Comparison of ENCODE assay signal across 8 mouse cellular contexts in the genomic region with DNA sequence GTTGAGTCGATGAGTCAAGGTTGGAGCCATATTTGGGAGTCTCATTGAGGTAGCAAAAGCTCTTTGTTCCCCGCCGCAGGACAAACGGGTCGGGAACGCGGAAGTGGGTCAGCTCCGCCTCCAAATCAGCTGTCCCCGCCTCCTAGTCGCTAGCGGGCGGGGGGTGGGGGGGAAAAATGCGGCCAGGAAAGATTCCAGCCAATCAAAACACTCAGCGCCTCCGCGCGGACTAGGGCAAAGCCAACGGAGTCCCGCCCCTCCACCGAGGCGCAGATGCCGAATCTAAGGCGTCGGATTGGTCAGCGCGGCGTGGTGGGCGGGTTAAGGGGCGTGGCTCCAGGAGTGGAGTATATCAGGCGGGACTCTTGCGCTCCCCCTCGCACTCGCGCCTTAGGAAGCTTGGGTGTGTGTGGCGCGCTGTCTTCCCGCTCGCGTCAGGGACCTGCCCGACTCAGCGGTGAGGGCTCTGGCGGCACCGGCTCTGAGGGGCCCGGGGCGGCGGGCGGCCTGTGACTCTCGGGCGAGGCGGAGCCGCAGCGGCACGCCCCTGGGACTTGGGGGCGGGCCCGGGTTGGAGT. TPM values are rescaled to one million over a fixed set of nuclear protein-coding genes. Genes with fewer than 3 reads are reported as not detected.
DNase-seq lines count a peak whose midpoint lies in the region; ATAC-seq and TF ChIP-seq lines count a peak whose summit lies in the region.

No protein-coding gene starts in this region.

- H3K4me1 ChIP-seq in forebrain, embryonic 14.5 days (ENCODE audit: control insufficient read depth, insufficient read depth, low read length), result peaks cover 37% of the 10 kb centered on the region
- peaks cover 60% of the 10 kb centered on the region for H3K4me1 ChIP-seq in liver, postnatal 0 days (ENCODE audit: insufficient read depth)
- peaks cover 78% of the 10 kb centered on the region for H3K4me1 ChIP-seq in neural tube, embryonic 13.5 days (replicated peaks)

- under 1% methylated on average over 53 of the region's 55 CpGs for WGBS in forebrain, embryonic 14.5 days
- 2% methylated on average over 49 of the region's 55 CpGs for WGBS in liver, postnatal 0 days (ENCODE audit: insufficient replicate concordance)
- WGBS in neural tube, embryonic 13.5 days, result under 1% methylated on average over 53 of the region's 55 CpGs

- H3K4me3 ChIP-seq in forebrain, embryonic 14.5 days (ENCODE audit: low read depth, low read length), result peak overlapping the region; percentile 93
- peak overlapping the region; percentile 71 for H3K4me3 ChIP-seq in liver, postnatal 0 days (ENCODE audit: low read depth, low read length)
- H3K4me3 ChIP-seq in neural tube, embryonic 13.5 days, result peak overlapping the region; percentile 90

- no peak for TF ChIP-seq EP300 in liver, postnatal 0 days (IDR thresholded peaks at IDR 0.05; ENCODE audit: low read depth)

- intact Hi-C loops in heart, postnatal 14 days (cut with DNase I), result no loop called here

- H3K27ac ChIP-seq in forebrain, embryonic 14.5 days (ENCODE audit: low read depth, low read length), result peak overlapping the region; percentile 98
- peak overlapping the region; percentile 99 for H3K27ac ChIP-seq in liver, postnatal 0 days (ENCODE audit: low read depth)
- H3K27ac ChIP-seq in neural tube, embryonic 13.5 days (replicated peaks), result peak overlapping the region; percentile 99

- peak; percentile 98 for DNase-seq in ES-CJ7 (ENCODE audit: low read depth, low spot score)
- peak; percentile 99 for DNase-seq in cerebellum, adult 11 months
- peak; percentile 100 for DNase-seq in forebrain, embryonic 14.5 days (ENCODE audit: low spot score)
- peak; percentile 98 to 99 for DNase-seq in heart, postnatal 14 days
- DNase-seq in layer of hippocampus, adult 11-12 months (ENCODE audit: low spot score), result peak; percentile 98
- DNase-seq in liver, postnatal 0 days, result peak; percentile 99
- DNase-seq in telencephalon, adult 2 months (ENCODE audit: low read depth, low spot score), result peak; percentile 98

- peaks cover 33% of the 10 kb centered on the region for H3K36me3 ChIP-seq in forebrain, embryonic 14.5 days (ENCODE audit: control insufficient read depth, insufficient read depth, low read length)
- peaks cover 25% of the 10 kb centered on the region for H3K36me3 ChIP-seq in liver, postnatal 0 days (replicated peaks; ENCODE audit: insufficient read depth, low read length)
- peaks cover 27% of the 10 kb centered on the region for H3K36me3 ChIP-seq in neural tube, embryonic 13.5 days

- TF ChIP-seq CTCF in liver, postnatal 0 days (IDR thresholded peaks at IDR 0.05; ENCODE audit: low read depth), result no peak

- H3K9me3 ChIP-seq in forebrain, embryonic 14.5 days (replicated peaks; ENCODE audit: control insufficient read depth, low read length), result no peaks in the 10 kb centered on the region
- no peaks in the 10 kb centered on the region for H3K9me3 ChIP-seq in liver, postnatal 0 days (ENCODE audit: low read length)
- no peaks in the 10 kb centered on the region for H3K9me3 ChIP-seq in neural tube, embryonic 13.5 days

- peak; percentile 93 for ATAC-seq in forebrain, embryonic 14.5 days
- peak; percentile 87 for ATAC-seq in liver, postnatal 0 days
- peak; percentile 90 for ATAC-seq in neural tube, embryonic 13.5 days (ENCODE audit: low read depth)

- H3K27me3 ChIP-seq in forebrain, embryonic 14.5 days (replicated peaks; ENCODE audit: control insufficient read depth, insufficient read depth, low read length), result no peaks in the 10 kb centered on the region
- no peaks in the 10 kb centered on the region for H3K27me3 ChIP-seq in liver, postnatal 0 days (ENCODE audit: insufficient read depth, low read length)
- no peaks in the 10 kb centered on the region for H3K27me3 ChIP-seq in neural tube, embryonic 13.5 days

- H3K9ac ChIP-seq in forebrain, embryonic 14.5 days (ENCODE audit: low read length), result peak overlapping the region; percentile 99
- H3K9ac ChIP-seq in liver, postnatal 0 days (replicated peaks), result peak overlapping the region; percentile 96
- peak overlapping the region; percentile 100 for H3K9ac ChIP-seq in neural tube, embryonic 13.5 days

- peak overlapping the region; percentile 85 for H3K4me2 ChIP-seq in forebrain, embryonic 14.5 days (ENCODE audit: low read length)
- H3K4me2 ChIP-seq in liver, postnatal 0 days (ENCODE audit: low read depth, low read length), result peak overlapping the region; percentile 81
- H3K4me2 ChIP-seq in neural tube, embryonic 13.5 days, result peak overlapping the region; percentile 89

RNA-seq across cellular contexts. Expression of gene Cirbp, which starts 1.8 kb away (rescaled TPM):
- 239 and 266 TPM in 2 replicates for polyA plus RNA-seq in forebrain, embryonic 14.5 days (2014; fragmentation: Nextera tagmentation; extraction: Ambion mirVana)
- total RNA-seq in heart, postnatal 14 days (2021), result 10 to 100 TPM; 40.4 to 64.3 TPM
- 87.0 and 93.3 TPM in 2 replicates for polyA plus RNA-seq in liver, postnatal 0 days (2015; fragmentation: Nextera tagmentation; extraction: Ambion mirVana)
- 325 and 351 TPM in 2 replicates for polyA plus RNA-seq in neural tube, embryonic 13.5 days (2015; fragmentation: Nextera tagmentation; extraction: Ambion mirVana)

RNA-seq across cellular contexts. Expression of gene 1600002K03Rik, which starts 5.2 kb away (rescaled TPM):
- 7.2 and 9.0 TPM in 2 replicates for polyA plus RNA-seq in forebrain, embryonic 14.5 days (2014; fragmentation: Nextera tagmentation; extraction: Ambion mirVana)
- total RNA-seq in heart, postnatal 14 days (2021), result 1 to 10 TPM; 3.8 to 4.7 TPM
- 6.7 and 6.8 TPM in 2 replicates for polyA plus RNA-seq in liver, postnatal 0 days (2015; fragmentation: Nextera tagmentation; extraction: Ambion mirVana)
- polyA plus RNA-seq in neural tube, embryonic 13.5 days (2015; fragmentation: Nextera tagmentation; extraction: Ambion mirVana), result 11.4 and 16.3 TPM in 2 replicates

RNA-seq across cellular contexts. Expression of gene Efna2, which starts 11.7 kb away (rescaled TPM):
- 14.5 and 20.6 TPM in 2 replicates for polyA plus RNA-seq in forebrain, embryonic 14.5 days (2014; fragmentation: Nextera tagmentation; extraction: Ambion mirVana)
- 1 to 10 TPM; 1.1 to 1.4 TPM for total RNA-seq in heart, postnatal 14 days (2021)
- polyA plus RNA-seq in liver, postnatal 0 days (2015; fragmentation: Nextera tagmentation; extraction: Ambion mirVana), result 0.15 and 0.18 TPM in 2 replicates
- polyA plus RNA-seq in neural tube, embryonic 13.5 days (2015; fragmentation: Nextera tagmentation; extraction: Ambion mirVana), result 34.0 and 34.8 TPM in 2 replicates

RNA-seq across cellular contexts. Expression of gene Midn, which starts 19.5 kb away (rescaled TPM):
- polyA plus RNA-seq in forebrain, embryonic 14.5 days (2014; fragmentation: Nextera tagmentation; extraction: Ambion mirVana), result 67.0 and 73.6 TPM in 2 replicates
- total RNA-seq in heart, postnatal 14 days (2021), result 100 to 1,000 TPM; 158 to 178 TPM
- 3.0 and 4.3 TPM in 2 replicates for polyA plus RNA-seq in liver, postnatal 0 days (2015; fragmentation: Nextera tagmentation; extraction: Ambion mirVana)
- 31.0 and 35.8 TPM in 2 replicates for polyA plus RNA-seq in neural tube, embryonic 13.5 days (2015; fragmentation: Nextera tagmentation; extraction: Ambion mirVana)

RNA-seq across cellular contexts. Expression of gene Cbarp, which starts 26.9 kb away (rescaled TPM):
- 41.0 and 42.4 TPM in 2 replicates for polyA plus RNA-seq in forebrain, embryonic 14.5 days (2014; fragmentation: Nextera tagmentation; extraction: Ambion mirVana)
- 1 to 10 TPM; 3.0 to 3.3 TPM for total RNA-seq in heart, postnatal 14 days (2021)
- 0.11 and 0.18 TPM in 2 replicates for polyA plus RNA-seq in liver, postnatal 0 days (2015; fragmentation: Nextera tagmentation; extraction: Ambion mirVana)
- 53.9 and 55.1 TPM in 2 replicates for polyA plus RNA-seq in neural tube, embryonic 13.5 days (2015; fragmentation: Nextera tagmentation; extraction: Ambion mirVana)

Comparison
In these comparisons a context has a peak if more than half of its experiments do, and no peak if none do; other contexts are left out.
1. Peak in every context shown above with its lines: DNase-seq, ATAC-seq, H3K4me3 ChIP-seq and H3K27ac ChIP-seq.
2. RNA of gene Efna2, which starts 11.7 kb away (polyA plus RNA-seq): 34.0 to 34.8 TPM in neural tube, embryonic 13.5 days and 14.5 to 20.6 TPM in forebrain, embryonic 14.5 days; 0.15 to 0.18 TPM in liver, postnatal 0 days; every median in the first group is over 10 times any median in the second.